Mouse (Mus musculus): ENCODE measurements around the gene Tbck. TPM values are rescaled to one million over a fixed set of nuclear protein-coding genes. Genes with fewer than 3 reads are reported as not detected.

Tbck gene
- polyA plus RNA-seq, 1 experiment from 2014 or later, result 12.5 TPM

DNA sequence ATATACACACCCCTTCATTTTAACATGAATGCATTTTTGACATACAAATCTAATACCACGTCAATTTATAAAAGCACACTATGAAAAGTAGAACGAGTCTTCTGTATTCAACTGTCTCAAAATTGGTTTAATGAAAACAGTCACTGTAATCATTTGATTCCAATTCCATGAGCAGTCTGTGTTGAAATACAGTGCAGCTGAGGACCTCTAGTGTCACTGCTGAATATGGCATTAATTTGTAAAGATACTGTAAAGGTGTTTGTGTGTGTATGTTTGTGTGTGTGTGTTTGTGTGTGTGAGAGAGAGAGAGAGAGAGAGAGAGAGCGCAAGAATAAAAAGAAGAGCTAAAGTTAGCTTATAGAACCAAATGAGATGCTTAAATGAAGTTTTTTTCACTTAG, 17.4 kb downstream of the Tbck start:
- no peak overlapping the region for H3K4me3 ChIP-seq
- no peak for ATAC-seq (replicated peaks; ENCODE audit: insufficient number of reproducible peaks, insufficient read depth, low FRiP score, low read depth)
- H3K9me3 ChIP-seq (replicated peaks), result no peaks in the 10 kb centered on the region
- H3K9ac ChIP-seq, result no peak overlapping the region
- H3K27me3 ChIP-seq, result no peaks in the 10 kb centered on the region
- 63% methylated on average over 3 of the region's 3 CpGs for WGBS
- peaks cover 6% of the 10 kb centered on the region for H3K36me3 ChIP-seq
- no peaks in the 10 kb centered on the region for H3K4me1 ChIP-seq (replicated peaks)
- H3K27ac ChIP-seq, result no peak overlapping the region
- no peak overlapping the region for H3K4me2 ChIP-seq

- Histone ChIP-seq H3K4me2 (no peak overlapping the region), H3K9me3 (replicated peaks) (no peaks in the 10 kb centered on the region), H3K27me3 (no peaks in the 10 kb centered on the region), H3K4me3 (no peak overlapping the region), H3K36me3 (peaks cover 6% of the 10 kb centered on the region), H3K9ac (no peak overlapping the region), H3K4me1 (replicated peaks) (no peaks in the 10 kb centered on the region), H3K27ac (no peak overlapping the region)
- ATAC-seq (replicated peaks; ENCODE audit: insufficient number of reproducible peaks, insufficient read depth, low FRiP score, low read depth), result no peak
- WGBS, result 82% methylated on average over 3 of the region's 3 CpGs
These were observed 20.3 kb downstream of the Tbck start for GRCm38 (mm10) chr3:132704216-132704615.

- H3K27me3 ChIP-seq, result no peaks in the 10 kb centered on the region
- no peak for ATAC-seq (replicated peaks; ENCODE audit: insufficient number of reproducible peaks, insufficient read depth, low FRiP score, low read depth)
- no peak overlapping the region for H3K4me3 ChIP-seq
- WGBS, result 76% methylated on average over 4 of the region's 4 CpGs
- H3K9ac ChIP-seq, result no peak overlapping the region
- H3K4me1 ChIP-seq (replicated peaks), result no peaks in the 10 kb centered on the region
- H3K4me2 ChIP-seq, result no peak overlapping the region
- H3K27ac ChIP-seq, result no peak overlapping the region
- peaks cover 6% of the 10 kb centered on the region; the same call in 1 of the 2 replicates for H3K36me3 ChIP-seq
- H3K9me3 ChIP-seq (replicated peaks), result no peaks in the 10 kb centered on the region
These were observed 23.0 kb downstream of the Tbck start for GRCm38 (mm10) chr3:132706977-132707376.

- no peak for ATAC-seq (replicated peaks; ENCODE audit: insufficient number of reproducible peaks, insufficient read depth, low FRiP score, low read depth)
- WGBS, result 59% methylated on average over 5 of the region's 5 CpGs
These were observed 30.0 kb downstream of the Tbck start for GRCm38 (mm10) chr3:132713913-132714312.

GRCm38 (mm10) chr3:132717316-132717715, 33.4 kb downstream of the Tbck start:
- peaks cover 8% of the 10 kb centered on the region; the same call in 1 of the 2 replicates for H3K36me3 ChIP-seq
- H3K27me3 ChIP-seq, result no peaks in the 10 kb centered on the region
- 94% methylated on average over 4 of the region's 4 CpGs for WGBS
- no peak overlapping the region for H3K4me3 ChIP-seq
- H3K4me1 ChIP-seq (replicated peaks), result no peaks in the 10 kb centered on the region
- H3K4me2 ChIP-seq, result no peak overlapping the region
- no peak overlapping the region for H3K27ac ChIP-seq
- ATAC-seq (replicated peaks; ENCODE audit: insufficient number of reproducible peaks, insufficient read depth, low FRiP score, low read depth), result no peak
- H3K9me3 ChIP-seq (replicated peaks), result no peaks in the 10 kb centered on the region
- H3K9ac ChIP-seq, result no peak overlapping the region

More at GRCm38 (mm10) chr3:132713913-132714312, 30.0 kb downstream of the Tbck start:
- no peaks in the 10 kb centered on the region for H3K4me1 ChIP-seq (replicated peaks)
- no peak overlapping the region for H3K9ac ChIP-seq
- no peak overlapping the region for H3K27ac ChIP-seq
- no peak overlapping the region for H3K4me3 ChIP-seq
- peaks cover 3% of the 10 kb centered on the region; the same call in 1 of the 2 replicates for H3K36me3 ChIP-seq
- H3K9me3 ChIP-seq (replicated peaks), result no peaks in the 10 kb centered on the region
- no peaks in the 10 kb centered on the region for H3K27me3 ChIP-seq
- no peak overlapping the region for H3K4me2 ChIP-seq

DNA sequence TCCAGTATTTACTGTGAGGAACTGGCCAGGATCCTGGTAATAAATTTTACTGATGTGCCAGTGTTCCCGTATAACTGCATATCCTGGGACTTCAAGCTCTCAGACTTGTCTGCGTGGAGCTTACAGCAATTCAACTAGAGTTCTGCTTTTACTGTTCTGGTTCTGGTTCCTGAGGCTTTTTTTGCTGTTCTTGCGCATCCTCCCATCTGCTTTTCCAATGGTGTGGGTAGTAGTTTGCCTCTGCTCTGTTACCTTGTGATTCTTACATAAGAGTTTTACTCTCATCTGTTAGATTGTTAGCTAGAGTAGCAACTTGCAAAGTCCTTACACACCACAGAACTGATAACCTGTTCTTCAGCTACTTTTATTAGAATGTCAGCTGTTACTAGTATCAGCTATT, 40.4 kb downstream of the Tbck start:
- Histone ChIP-seq H3K4me2 (no peak overlapping the region), H3K27me3 (no peaks in the 10 kb centered on the region), H3K9ac (no peak overlapping the region), H3K9me3 (replicated peaks) (no peaks in the 10 kb centered on the region), H3K4me1 (replicated peaks) (no peaks in the 10 kb centered on the region), H3K4me3 (no peak overlapping the region), H3K36me3 (peaks cover 16% of the 10 kb centered on the region), H3K27ac (no peak overlapping the region)
- WGBS, result 94% methylated on average over 3 of the region's 3 CpGs
- ATAC-seq (replicated peaks; ENCODE audit: insufficient number of reproducible peaks, insufficient read depth, low FRiP score, low read depth), result no peak

- no peak overlapping the region for H3K4me2 ChIP-seq
These were observed 60.6 kb downstream of the Tbck start for GRCm38 (mm10) chr3:132744287-132745146.

GRCm38 (mm10) chr3:132747036-132747435, 63.1 kb downstream of the Tbck start:
- Histone ChIP-seq H3K36me3 (no peaks in the 10 kb centered on the region), H3K9ac (no peak overlapping the region), H3K4me3 (no peak overlapping the region), H3K4me2 (no peak overlapping the region), H3K27ac (no peak overlapping the region), H3K9me3 (replicated peaks) (no peaks in the 10 kb centered on the region), H3K27me3 (no peaks in the 10 kb centered on the region), H3K4me1 (replicated peaks) (peaks cover 7% of the 10 kb centered on the region)
- 15% methylated on average over 3 of the region's 3 CpGs for WGBS
- ATAC-seq (replicated peaks; ENCODE audit: insufficient number of reproducible peaks, insufficient read depth, low FRiP score, low read depth), result peak; percentile 82

More at GRCm38 (mm10) chr3:132744287-132745146, 60.6 kb downstream of the Tbck start:
- no peaks in the 10 kb centered on the region for H3K36me3 ChIP-seq
- H3K4me3 ChIP-seq, result no peak overlapping the region
- H3K9me3 ChIP-seq (replicated peaks), result no peaks in the 10 kb centered on the region
- peaks cover 7% of the 10 kb centered on the region for H3K4me1 ChIP-seq (replicated peaks)
- 74% methylated on average over 10 of the region's 10 CpGs for WGBS
- no peaks in the 10 kb centered on the region for H3K27me3 ChIP-seq
- no peak for ATAC-seq (replicated peaks; ENCODE audit: insufficient number of reproducible peaks, insufficient read depth, low FRiP score, low read depth)
- no peak overlapping the region for H3K9ac ChIP-seq
- H3K27ac ChIP-seq, result no peak overlapping the region

- Histone ChIP-seq H3K9ac (no peak overlapping the region), H3K4me2 (peak overlapping the region; percentile 34), H3K27ac (no peak overlapping the region), H3K4me1 (replicated peaks) (peaks cover 7% of the 10 kb centered on the region), H3K27me3 (no peaks in the 10 kb centered on the region), H3K9me3 (replicated peaks) (no peaks in the 10 kb centered on the region), H3K36me3 (peaks cover under 1% of the 10 kb centered on the region; the same call in 1 of the 2 replicates), H3K4me3 (no peak overlapping the region)
- 21% methylated on average over 14 of the region's 14 CpGs for WGBS
- ATAC-seq (replicated peaks; ENCODE audit: insufficient number of reproducible peaks, insufficient read depth, low FRiP score, low read depth), result peak; percentile 58; the same call in 1 of the 2 replicates
These were observed 63.8 kb downstream of the Tbck start for GRCm38 (mm10) chr3:132747766-132748165.

GRCm38 (mm10) chr3:132748750-132749149, 64.8 kb downstream of the Tbck start:
- WGBS, result 73% methylated on average over 3 of the region's 3 CpGs
- Histone ChIP-seq H3K36me3 (peaks cover 10% of the 10 kb centered on the region; the same call in 1 of the 2 replicates), H3K9me3 (replicated peaks) (no peaks in the 10 kb centered on the region), H3K4me3 (no peak overlapping the region), H3K4me1 (replicated peaks) (peaks cover 7% of the 10 kb centered on the region), H3K4me2 (no peak overlapping the region), H3K27ac (no peak overlapping the region), H3K9ac (no peak overlapping the region), H3K27me3 (no peaks in the 10 kb centered on the region)
- ATAC-seq (replicated peaks; ENCODE audit: insufficient number of reproducible peaks, insufficient read depth, low FRiP score, low read depth), result no peak

GRCm38 (mm10) chr3:132752772-132753171, 68.8 kb downstream of the Tbck start:
- peaks cover 3% of the 10 kb centered on the region for H3K4me1 ChIP-seq (replicated peaks)
- no peaks in the 10 kb centered on the region for H3K27me3 ChIP-seq
- WGBS, result 64% methylated on average over 4 of the region's 4 CpGs
- no peak overlapping the region for H3K27ac ChIP-seq
- peaks cover 21% of the 10 kb centered on the region; the same call in 1 of the 2 replicates for H3K36me3 ChIP-seq
- ATAC-seq (replicated peaks; ENCODE audit: insufficient number of reproducible peaks, insufficient read depth, low FRiP score, low read depth), result no peak
- H3K4me3 ChIP-seq, result no peak overlapping the region
- H3K9me3 ChIP-seq (replicated peaks), result no peaks in the 10 kb centered on the region
- H3K9ac ChIP-seq, result no peak overlapping the region
- no peak overlapping the region for H3K4me2 ChIP-seq

DNA sequence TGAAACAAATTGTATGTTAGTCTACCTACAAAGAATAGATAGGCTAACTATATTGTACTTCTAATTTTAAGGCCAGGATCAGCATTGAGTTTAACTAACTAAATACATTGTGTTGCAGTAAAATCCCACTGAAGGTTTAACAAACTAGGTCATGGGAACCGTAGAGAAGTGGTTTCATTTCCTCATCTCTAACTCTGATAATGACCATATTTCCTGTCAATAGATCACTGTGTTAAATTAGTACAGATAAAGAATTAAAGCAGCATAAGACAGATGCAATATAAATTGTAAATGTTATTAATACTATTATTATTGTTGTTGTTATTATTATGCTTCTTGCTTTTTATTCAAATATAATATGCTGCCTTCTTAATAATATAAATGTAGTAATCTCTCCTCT, 72.3 kb downstream of the Tbck start:
- H3K27ac ChIP-seq, result no peak overlapping the region
- H3K36me3 ChIP-seq, result peaks cover 21% of the 10 kb centered on the region; the same call in 1 of the 2 replicates
- H3K27me3 ChIP-seq, result no peaks in the 10 kb centered on the region
- H3K9me3 ChIP-seq (replicated peaks), result no peaks in the 10 kb centered on the region
- no peak overlapping the region for H3K4me3 ChIP-seq
- 72% methylated on average over 1 of the region's 1 CpGs for WGBS
- no peak overlapping the region for H3K4me2 ChIP-seq
- no peak for ATAC-seq (replicated peaks; ENCODE audit: insufficient number of reproducible peaks, insufficient read depth, low FRiP score, low read depth)
- no peaks in the 10 kb centered on the region for H3K4me1 ChIP-seq (replicated peaks)
- H3K9ac ChIP-seq, result no peak overlapping the region

Data from heart, embryonic 15.5 days (tissue).